Mouse (Mus musculus) cerebellum, postnatal 4 days (tissue): ENCODE measurements around the gene Bhlha15.

ENCODE experiments used
- DNase-seq, 2 experiments: peaks; one replicate each; pipeline ENCODE4 v3.0.0; 2022; ENCODE audit warnings: low spot score in 2 of 2, mixed read lengths in 1 of 2

The Bhlha15 gene

DNA sequence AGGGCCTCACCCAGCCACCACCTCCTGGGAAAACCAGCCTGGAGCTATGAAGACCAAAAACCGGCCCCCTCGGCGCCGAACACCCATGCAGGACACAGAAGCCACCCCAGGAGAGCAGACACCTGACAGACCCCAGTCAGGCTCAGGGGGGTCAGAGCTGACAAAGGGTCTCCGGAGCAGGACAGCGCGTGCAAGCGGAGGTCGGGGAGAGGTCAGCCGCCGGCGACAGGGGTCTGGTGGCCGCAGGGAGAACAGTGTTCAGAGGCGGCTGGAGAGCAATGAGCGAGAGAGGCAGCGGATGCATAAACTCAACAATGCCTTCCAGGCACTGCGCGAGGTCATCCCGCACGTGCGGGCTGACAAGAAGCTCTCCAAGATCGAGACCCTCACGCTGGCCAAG is 940 bp downstream of the Bhlha15 start:
- no peak for DNase-seq

DNA sequence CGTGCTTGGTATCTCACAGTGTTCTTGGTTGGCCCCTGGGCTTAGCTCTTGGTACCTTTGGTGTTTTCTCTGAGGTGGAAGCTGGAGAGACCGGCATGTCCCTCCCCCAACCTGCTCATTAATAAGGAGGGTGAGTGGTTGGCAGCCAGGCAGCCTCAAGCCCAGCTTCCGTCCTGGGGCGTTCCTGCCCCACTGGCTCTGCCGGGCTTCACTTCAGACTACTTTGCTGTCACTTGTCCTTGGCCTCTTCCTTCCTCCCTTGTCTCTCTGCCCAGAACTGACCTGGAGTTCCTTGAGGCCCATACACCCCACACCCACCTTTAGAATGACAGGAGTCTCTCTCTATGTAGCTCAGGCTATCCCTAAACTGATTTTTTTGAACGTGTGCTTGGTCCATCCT is 2.6 kb downstream of the Bhlha15 start:
- no peak for DNase-seq

DNA sequence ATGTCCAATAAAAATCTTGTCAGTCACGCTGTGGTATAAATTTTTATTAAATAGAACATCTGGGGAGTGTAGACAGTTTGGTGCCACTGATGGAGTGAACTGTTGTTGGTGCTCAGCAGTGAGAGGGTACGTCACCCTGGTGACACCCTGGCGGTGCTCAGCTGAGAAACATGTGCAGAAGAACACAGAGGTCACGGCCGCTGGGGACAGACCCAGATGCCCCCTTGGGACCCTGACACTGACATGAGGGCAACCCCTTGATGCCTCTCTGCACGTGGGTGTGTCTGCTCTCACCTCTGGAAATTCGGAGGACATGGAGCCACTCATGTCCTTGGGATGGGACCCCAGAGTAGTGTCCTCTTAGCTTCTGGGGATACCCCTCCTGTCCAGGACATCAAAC is 4.3 kb downstream of the Bhlha15 start:
- no peak for DNase-seq

DNA sequence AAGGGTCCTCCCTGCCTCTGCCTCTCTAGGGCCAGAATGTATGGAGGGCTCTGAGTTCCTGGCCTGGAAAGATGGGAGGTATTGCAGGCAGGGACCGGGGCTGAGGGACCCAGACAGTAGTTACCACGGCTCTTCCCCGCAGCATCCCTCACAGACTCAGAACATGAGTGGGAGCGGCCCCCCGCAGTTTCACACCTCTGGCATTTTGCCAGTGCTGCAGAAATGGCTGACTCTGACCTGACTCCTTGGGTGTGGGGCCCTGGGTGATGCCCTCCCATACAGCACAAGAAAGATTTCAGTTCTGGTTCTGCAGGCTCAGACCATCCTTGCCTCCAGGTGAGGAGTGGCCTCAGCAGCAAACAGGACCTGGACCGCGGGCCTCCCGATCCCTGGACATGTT is 5.5 kb downstream of the Bhlha15 start:
- no peak for DNase-seq

- no peak for DNase-seq
These were observed 10.5 kb downstream of the Bhlha15 start for GRCm38 (mm10) chr5:144200616-144201015.

DNA sequence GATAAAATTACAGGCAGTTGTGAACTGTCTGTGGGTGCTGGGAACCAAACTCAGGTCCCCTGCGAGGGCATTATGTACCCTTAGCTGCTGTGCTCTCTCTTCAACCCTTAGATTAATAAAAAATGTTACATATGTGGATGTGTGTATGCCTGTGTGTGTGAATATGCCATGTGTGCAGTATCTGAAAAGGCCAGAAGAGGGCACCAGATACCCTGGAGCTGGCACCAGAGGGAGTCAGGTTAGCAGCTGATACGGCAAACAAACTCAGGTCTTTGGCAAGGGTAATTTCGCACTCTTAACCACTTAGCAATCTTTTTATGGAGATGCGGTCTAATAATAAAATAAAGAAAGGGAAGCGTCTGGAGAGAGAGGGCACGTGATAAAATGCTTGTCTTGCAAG is 12.3 kb downstream of the Bhlha15 start:
- no peak for DNase-seq

DNA sequence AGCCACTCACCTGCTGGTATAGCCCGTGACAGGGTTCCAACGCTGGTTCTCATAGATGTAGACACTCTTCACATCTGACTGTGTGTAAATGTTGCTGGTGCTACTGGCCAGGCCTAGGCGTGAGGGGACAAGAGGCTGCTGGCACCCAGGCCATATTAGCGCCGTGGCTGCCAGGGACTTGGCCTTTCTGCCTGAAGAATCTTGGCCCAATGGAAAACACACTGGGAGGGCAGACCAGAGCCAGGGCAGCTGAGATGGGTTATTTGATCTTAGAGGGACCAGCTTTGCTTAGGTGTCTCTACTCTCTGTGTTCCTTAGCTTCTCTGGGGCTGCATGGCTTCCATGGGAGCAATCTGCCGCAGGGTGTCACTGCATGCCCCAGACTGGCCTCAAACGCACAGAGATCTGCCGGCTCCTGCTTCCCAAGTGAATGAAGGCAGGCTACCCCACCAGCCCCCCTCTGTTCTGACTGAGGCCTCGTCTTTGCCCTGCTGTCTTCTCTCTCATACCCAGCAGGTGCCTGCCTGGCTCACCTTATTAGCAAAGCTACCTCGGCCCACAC is 13.4 kb downstream of the Bhlha15 start:
- no peak for DNase-seq

GRCm38 (mm10) chr5:144204303-144204702 is 14.2 kb downstream of the Bhlha15 start:
- no peak for DNase-seq

DNA sequence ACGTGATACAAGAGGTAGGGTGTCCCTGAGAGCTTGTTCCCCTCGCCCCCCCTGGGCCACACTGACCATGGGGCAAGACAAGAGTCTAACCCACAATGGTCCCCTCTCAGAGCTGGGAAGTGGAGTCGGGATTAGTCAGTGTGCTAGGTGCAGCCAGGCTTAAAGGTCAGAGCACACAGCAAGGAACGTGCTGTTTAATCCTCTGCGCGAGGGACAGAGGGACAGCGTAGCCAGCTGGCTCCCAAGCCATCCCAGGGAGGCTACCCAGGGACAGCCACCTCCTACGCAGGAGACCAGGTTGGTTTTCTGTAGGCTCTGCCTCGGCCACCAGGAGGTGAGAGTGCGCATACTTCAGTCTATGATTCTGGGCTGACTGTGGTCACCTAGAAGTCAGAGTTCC is 14.8 kb downstream of the Bhlha15 start:
- DNase-seq, result no peak

DNA sequence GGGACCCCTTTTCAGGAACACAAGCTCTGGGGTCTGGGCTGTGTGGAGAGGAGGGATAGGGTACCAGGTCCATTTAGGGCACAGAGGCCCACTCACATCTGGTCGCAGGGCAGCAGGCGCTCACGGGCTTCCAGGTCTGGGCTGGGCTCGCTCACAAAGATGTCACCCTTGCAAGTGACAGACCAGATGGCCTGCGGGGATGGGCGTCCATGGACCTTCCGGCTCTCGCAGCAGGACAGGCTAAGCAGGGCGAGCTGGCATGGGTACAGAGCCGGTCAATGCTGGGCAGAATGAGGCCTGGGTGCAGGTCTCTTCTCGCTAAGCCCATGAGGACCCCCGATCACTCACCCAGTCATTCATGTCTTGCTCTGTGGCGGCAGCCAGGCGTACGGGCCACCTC is 16.0 kb downstream of the Bhlha15 start:
- DNase-seq, result no peak

- peak in 1 of 2 experiments; percentile 51 for DNase-seq
These were observed 17.4 kb downstream of the Bhlha15 start for GRCm38 (mm10) chr5:144207478-144207877.

- DNase-seq, result peak in 1 of 2 experiments; percentile 75
These were observed 24.4 kb downstream of the Bhlha15 start for GRCm38 (mm10) chr5:144214453-144214852.

GRCm38 (mm10) chr5:144215992-144216391 is 25.9 kb downstream of the Bhlha15 start:
- DNase-seq, result no peak

GRCm38 (mm10) chr5:144218061-144218460 is 28.0 kb downstream of the Bhlha15 start:
- DNase-seq, result no peak

DNA sequence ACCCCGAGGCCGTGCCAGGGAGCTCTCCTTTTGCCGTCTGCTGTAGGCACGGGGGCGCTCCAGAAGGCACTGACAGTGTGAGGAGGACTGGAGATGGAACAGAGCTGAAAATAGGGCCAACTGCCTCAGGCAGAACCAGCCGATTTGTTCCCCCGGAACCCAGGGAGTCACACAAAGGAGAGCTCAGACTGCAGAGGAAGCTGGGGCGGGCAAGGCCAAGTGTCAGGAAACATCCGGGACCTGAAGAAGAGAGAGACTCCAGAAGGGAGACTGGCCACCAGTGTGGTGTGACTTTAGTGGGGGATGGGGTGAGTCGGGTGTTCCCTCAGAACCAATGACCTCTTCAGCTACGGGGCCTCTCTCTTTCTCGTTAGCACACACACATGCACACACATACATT is 29.2 kb downstream of the Bhlha15 start:
- no peak for DNase-seq

DNA sequence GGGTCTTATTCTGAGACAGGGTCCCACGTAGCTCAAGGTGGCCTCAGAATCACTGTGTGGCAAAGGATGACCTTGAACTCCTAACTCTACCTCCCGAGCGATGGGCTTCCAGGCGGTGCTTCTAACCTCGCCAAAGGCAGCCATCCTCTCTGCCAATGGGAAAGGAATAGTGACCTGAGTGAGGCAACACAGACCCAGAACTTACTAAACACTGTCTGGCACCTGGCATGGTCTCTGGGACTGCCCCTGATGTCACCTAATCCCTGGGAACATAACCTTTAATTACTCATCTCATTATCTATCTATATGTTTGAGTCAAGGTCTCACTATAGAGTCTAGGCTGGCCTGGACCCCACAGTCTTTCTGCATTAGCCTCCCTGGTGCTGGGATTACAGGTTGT is 29.9 kb downstream of the Bhlha15 start:
- no peak for DNase-seq

DNA sequence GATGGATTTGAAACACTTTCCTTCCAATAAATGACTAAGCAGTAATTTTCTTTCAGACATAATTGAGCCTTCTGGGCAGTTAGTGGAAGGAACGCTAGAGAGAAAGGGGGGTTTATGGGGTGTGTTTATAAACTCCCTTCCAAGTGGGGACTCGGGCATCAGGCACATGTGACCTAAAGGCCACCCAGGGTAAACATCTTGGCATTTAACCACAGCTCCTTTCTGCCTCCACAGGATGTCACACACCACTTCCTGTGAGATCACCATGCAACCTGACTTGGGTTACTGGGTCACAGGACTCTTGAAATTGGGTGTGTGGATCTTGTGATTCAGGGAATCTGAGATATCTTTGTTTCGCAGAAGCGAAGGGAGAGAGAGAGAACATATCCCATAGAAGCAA is 31.2 kb downstream of the Bhlha15 start:
- no peak for DNase-seq

DNA sequence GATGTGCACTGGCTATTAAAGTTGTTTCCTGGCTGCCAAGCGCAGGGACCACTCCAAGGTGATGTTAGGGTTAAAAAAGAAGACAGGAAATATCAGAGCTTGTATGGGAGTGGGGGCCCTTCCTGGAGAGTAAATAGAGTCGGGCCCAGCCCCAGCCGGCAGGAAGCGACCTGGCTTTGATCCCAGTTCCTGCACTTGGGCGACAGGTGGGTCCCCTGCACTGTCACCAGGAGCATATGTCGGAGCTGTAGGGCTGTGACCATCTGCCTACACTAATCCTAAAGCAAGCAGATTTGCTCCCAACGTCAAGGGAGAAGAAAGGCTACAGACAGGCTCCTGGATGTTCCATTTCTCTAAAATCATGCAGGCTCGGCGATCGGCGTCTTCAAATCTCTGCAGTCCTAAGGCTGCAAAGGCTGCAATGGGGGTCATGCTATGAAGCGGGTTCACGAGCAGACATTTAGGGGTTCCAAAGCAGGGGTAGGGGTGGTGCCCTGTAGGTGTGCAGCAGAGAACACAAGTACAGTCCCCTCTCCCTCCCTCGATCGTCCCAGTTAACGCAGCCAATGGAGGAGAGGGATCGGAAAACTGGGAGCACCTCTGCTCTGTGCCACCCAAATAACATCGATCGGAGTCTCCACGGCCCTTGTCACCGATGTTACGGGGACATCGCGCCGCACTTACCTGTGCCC is 32.9 kb downstream of the Bhlha15 start:
- DNase-seq, result peak in 1 of 2 experiments; percentile 36

DNA sequence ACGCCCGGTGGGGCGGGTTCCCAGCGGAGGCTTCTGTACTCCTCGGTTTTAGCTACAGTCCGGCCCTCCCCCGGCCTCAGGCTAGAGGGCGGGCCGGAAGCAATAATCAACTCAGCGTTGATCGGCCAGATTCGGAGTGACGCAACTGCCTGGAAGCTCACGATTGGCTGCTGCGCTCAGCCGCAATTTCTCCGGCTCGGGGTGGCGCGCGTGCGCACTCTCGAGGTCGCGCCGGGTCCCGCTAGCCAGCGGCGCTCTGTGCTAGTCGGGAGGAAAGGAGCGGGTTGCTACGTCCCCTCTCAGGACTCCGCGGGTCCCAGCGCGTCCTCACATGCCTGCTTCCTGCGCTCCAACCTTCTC is 33.4 kb downstream of the Bhlha15 start, which contains the start of gene Tecpr1:
Gene Tecpr1 (minus strand): TSS at position 113 of the 360 bp plus-strand sequence.
- DNase-seq, result peak; percentile 87 to 94

DNA sequence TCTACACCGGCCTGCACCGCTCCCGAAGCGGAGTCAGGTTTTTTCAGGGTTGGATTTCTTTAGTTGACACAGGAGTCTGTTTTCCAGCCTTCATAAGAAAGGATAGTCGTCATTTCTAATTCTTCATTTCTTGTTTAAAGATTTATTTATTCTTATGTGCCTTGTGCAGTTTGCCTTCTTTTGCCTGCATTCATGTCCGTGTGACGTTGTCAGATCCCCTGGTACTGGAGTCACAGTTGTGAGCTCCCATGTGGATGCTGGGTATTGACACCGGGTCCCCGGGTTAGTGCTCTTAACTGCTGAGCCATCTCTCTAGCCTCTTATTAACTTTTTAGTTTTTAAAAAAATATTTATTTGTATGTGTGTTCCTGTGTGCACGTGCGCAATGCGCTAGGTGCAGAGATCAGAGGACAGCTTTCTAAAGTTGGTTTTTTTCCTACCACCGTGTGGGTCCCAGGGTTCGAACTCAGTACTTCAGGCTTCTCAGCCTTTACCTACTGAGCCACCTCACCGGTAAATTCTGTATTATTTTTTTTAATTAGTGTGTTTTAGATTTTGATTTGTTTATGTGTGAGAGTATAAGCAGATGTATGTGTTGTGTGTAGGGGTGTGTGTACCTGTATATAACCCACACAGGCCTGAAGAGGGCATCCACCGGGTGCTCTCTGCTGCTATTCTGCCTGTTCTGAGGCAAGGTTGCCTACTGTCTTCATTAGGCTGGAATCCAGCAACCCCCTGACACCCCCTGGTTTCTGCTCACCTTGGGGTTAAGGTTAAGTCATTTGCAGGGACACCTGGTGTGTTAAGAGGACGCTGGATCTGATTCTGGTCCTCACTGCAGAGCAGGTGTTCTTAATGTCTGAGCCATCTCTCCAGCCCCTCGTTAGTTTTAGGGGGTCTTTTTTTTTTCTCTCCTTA is 34.1 kb downstream of the Bhlha15 start:
- DNase-seq, result no peak

- DNase-seq, result no peak
These were observed 36.1 kb downstream of the Bhlha15 start for GRCm38 (mm10) chr5:144226220-144226619.

- no peak for DNase-seq
These were observed 40.1 kb downstream of the Bhlha15 start for GRCm38 (mm10) chr5:144230216-144230615.

- no peak for DNase-seq
These were observed 41.3 kb downstream of the Bhlha15 start for GRCm38 (mm10) chr5:144231410-144231809.
